ENCODE assay signal across 25 mouse cellular contexts in the genomic region with DNA sequence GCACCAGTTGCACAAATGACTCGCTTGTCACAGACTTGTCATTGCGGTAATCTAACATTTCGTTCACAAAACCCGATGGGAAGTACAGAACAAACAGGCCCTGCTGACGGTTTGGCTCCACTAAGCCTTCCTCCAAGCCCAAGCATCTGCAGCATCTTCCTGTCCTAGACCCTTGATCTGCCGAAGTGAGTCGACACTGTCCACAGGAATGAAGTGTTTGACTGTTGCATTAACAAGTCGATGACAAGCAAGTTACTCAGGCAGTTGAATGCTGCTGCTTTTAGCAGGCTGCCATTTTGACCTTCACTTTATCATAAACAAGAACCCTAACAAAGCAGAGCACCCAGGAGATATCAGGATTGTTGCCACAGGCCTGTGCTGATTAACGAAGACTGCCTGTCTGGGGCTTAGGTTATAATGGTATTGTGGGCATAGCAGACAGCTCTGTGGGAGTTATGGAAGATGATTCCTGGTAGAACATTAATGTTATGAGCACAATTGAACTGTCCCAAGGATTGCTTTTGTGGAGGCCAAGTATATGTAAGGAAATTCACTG.
DNase-seq lines count a peak whose midpoint lies in the region; ATAC-seq and TF ChIP-seq lines count a peak whose summit lies in the region.
"Had no signal": no experiment of that assay in that cellular context is flagged by ENCODE, and none has a peak within 500 bp of the region (broad histone marks: within the 10 kb centered on the region; RNA-seq: fewer than 3 reads in every experiment).

No protein-coding gene starts in this region.

- peak overlapping the region; percentile 36; the same call in 1 of the 2 replicates for H3K27ac ChIP-seq in heart, embryonic 11.5 days (ENCODE audit: low read depth, low read length)
- peak overlapping the region; percentile 42; the same call in 1 of the 2 replicates for H3K27ac ChIP-seq in kidney, embryonic 14.5 days (ENCODE audit: low read depth, low read length)
- H3K27ac ChIP-seq in lung, embryonic 14.5 days (ENCODE audit: low read depth), result no peak overlapping the region
- H3K27ac ChIP-seq: embryonic facial prominence, embryonic 13.5 days; forebrain, embryonic 12.5 days; hindbrain, embryonic 12.5 days; limb, embryonic 10.5 days; stomach, embryonic 15.5 days had no signal

- peak; percentile 59; the same call in 1 of the 2 replicates for ATAC-seq in heart, embryonic 11.5 days (replicated peaks; ENCODE audit: insufficient number of reproducible peaks, low FRiP score, low TSS enrichment)
- no peak for ATAC-seq in kidney, embryonic 14.5 days (ENCODE audit: low FRiP score, low TSS enrichment)
- no peak for ATAC-seq in lung, embryonic 14.5 days (ENCODE audit: insufficient read depth)
- ATAC-seq: activated CD4-positive, CD25-positive, alpha-beta regulatory T cell, adult 4 months; intestine, postnatal 0 days; liver, postnatal 0 days had no signal

- DNase-seq in heart, postnatal 4 days, result no peak
- no peak for DNase-seq in kidney, adult 8-10 months
- DNase-seq in lung, embryonic 14.5 days, result peak; percentile 26
- DNase-seq in lung, adult 18-20 months, result no peak
- no peak for DNase-seq in testis, postnatal 14 days (ENCODE audit: low spot score)
- DNase-seq: adrenal gland, adult 8-10 months; cerebellum, adult 18-20 months; cerebellum, postnatal 36 days; embryo, embryonic 11 days; liver, postnatal 0 days; right cerebral cortex, adult 18-20 months; thymus, adult 18-20 months; thymus, postnatal 36 days had no signal

- H3K9ac ChIP-seq in heart, embryonic 11.5 days (ENCODE audit: low read depth, low read length), result no peak overlapping the region
- no peak overlapping the region for H3K9ac ChIP-seq in kidney, embryonic 14.5 days (ENCODE audit: low read depth, low read length)
- H3K9ac ChIP-seq in lung, embryonic 14.5 days, result no peak overlapping the region
- H3K9ac ChIP-seq: embryonic facial prominence, embryonic 13.5 days; forebrain, embryonic 12.5 days; hindbrain, embryonic 12.5 days; liver, postnatal 0 days; stomach, embryonic 15.5 days had no signal

- no peak overlapping the region for H3K4me3 ChIP-seq in heart, embryonic 11.5 days (ENCODE audit: low read depth, low read length)
- no peak overlapping the region for H3K4me3 ChIP-seq in kidney, embryonic 14.5 days (ENCODE audit: low read length)
- H3K4me3 ChIP-seq in lung, embryonic 14.5 days (ENCODE audit: low read depth, low read length), result no peak overlapping the region
- H3K4me3 ChIP-seq: embryonic facial prominence, embryonic 13.5 days; erythroblast, embryonic 14.5 days; forebrain, embryonic 12.5 days; hindbrain, embryonic 12.5 days; limb, embryonic 10.5 days; stomach, embryonic 15.5 days had no signal

- H3K36me3 ChIP-seq in heart, embryonic 11.5 days (ENCODE audit: control insufficient read depth, insufficient read depth, low read length), result no peaks in the 10 kb centered on the region
- no peaks in the 10 kb centered on the region for H3K36me3 ChIP-seq in kidney, embryonic 14.5 days (ENCODE audit: control insufficient read depth, insufficient read depth, low read length)
- H3K36me3 ChIP-seq in lung, embryonic 14.5 days (ENCODE audit: insufficient read depth), result no peaks in the 10 kb centered on the region
- H3K36me3 ChIP-seq: embryonic facial prominence, embryonic 13.5 days; forebrain, embryonic 12.5 days; hindbrain, embryonic 12.5 days; limb, embryonic 10.5 days; stomach, embryonic 15.5 days had no signal

- peaks cover 6% of the 10 kb centered on the region for H3K4me1 ChIP-seq in heart, embryonic 11.5 days (ENCODE audit: control insufficient read depth, insufficient read depth, low read length)
- H3K4me1 ChIP-seq in kidney, embryonic 14.5 days (ENCODE audit: control insufficient read depth, insufficient read depth, low read length), result peaks cover 8% of the 10 kb centered on the region; the same call in 1 of the 2 replicates
- H3K4me1 ChIP-seq in lung, embryonic 14.5 days (ENCODE audit: insufficient read depth), result no peaks in the 10 kb centered on the region
- H3K4me1 ChIP-seq: forebrain, embryonic 12.5 days; hindbrain, embryonic 12.5 days; stomach, embryonic 15.5 days had no signal

- H3K4me2 ChIP-seq in heart, embryonic 11.5 days, result no peak overlapping the region
- H3K4me2 ChIP-seq in kidney, embryonic 14.5 days (replicated peaks; ENCODE audit: low read depth, low read length), result no peak overlapping the region
- no peak overlapping the region for H3K4me2 ChIP-seq in lung, embryonic 14.5 days
- H3K4me2 ChIP-seq: embryonic facial prominence, embryonic 13.5 days; forebrain, embryonic 12.5 days; hindbrain, embryonic 12.5 days; liver, embryonic 11.5 days; midbrain, embryonic 11.5 days; stomach, embryonic 15.5 days had no signal

- no peaks in the 10 kb centered on the region for H3K9me3 ChIP-seq in heart, embryonic 11.5 days (replicated peaks; ENCODE audit: control insufficient read depth, low read length)
- H3K9me3 ChIP-seq in kidney, embryonic 14.5 days (ENCODE audit: control insufficient read depth, low read length), result no peaks in the 10 kb centered on the region
- H3K9me3 ChIP-seq in lung, embryonic 14.5 days (ENCODE audit: low read depth, low read length), result no peaks in the 10 kb centered on the region
- H3K9me3 ChIP-seq: embryonic facial prominence, embryonic 13.5 days; forebrain, embryonic 12.5 days; hindbrain, embryonic 12.5 days; limb, embryonic 10.5 days; stomach, embryonic 15.5 days had no signal

- WGBS in heart, embryonic 11.5 days (ENCODE audit: insufficient replicate concordance), result 29% methylated on average over 9 of the region's 9 CpGs
- WGBS in kidney, embryonic 14.5 days, result 60% methylated on average over 9 of the region's 9 CpGs
- 31% methylated on average over 9 of the region's 9 CpGs for WGBS in lung, embryonic 14.5 days

- no peak for TF ChIP-seq CTCF in lung, embryonic 14.5 days (IDR thresholded peaks at IDR 0.05; ENCODE audit: low read depth)

- no peaks in the 10 kb centered on the region for H3K27me3 ChIP-seq in heart, embryonic 11.5 days (ENCODE audit: control insufficient read depth, insufficient read depth, low read length)
- no peaks in the 10 kb centered on the region for H3K27me3 ChIP-seq in kidney, embryonic 14.5 days (ENCODE audit: control insufficient read depth, insufficient read depth, low read length)
- H3K27me3 ChIP-seq in lung, embryonic 14.5 days (ENCODE audit: insufficient read depth, low read length), result no peaks in the 10 kb centered on the region
- H3K27me3 ChIP-seq: embryonic facial prominence, embryonic 13.5 days; forebrain, embryonic 12.5 days; hindbrain, embryonic 12.5 days; stomach, embryonic 15.5 days had no signal
